Mouse (Mus musculus) E14TG2a.4 (cell line): ENCODE results near the gene Gm38394.

Experiments
- H3K27me3 ChIP-seq: 2 replicates; pipeline ENCODE4 v1.6.1; 2014; ENCODE audit warnings: low read length, control low read depth; ENCODE audit not compliant: insufficient read depth
- H3K36me3 ChIP-seq: 2 replicates; pipeline ENCODE4 v1.6.1; 2014; ENCODE audit warnings: low read length, control low read depth; ENCODE audit not compliant: insufficient read depth
- H3K4me1 ChIP-seq: replicated peaks from 2 replicates; pipeline ENCODE4 v1.6.1; 2014; ENCODE audit warnings: low read depth, low read length, control low read depth
- H3K4me3 ChIP-seq: replicated peaks from 2 replicates; pipeline ENCODE4 v1.5.1; 2014; ENCODE audit warnings: mild to moderate bottlenecking, low read length
- H3K9me3 ChIP-seq: 2 replicates; pipeline ENCODE4 v1.6.1; 2014; ENCODE audit warnings: low read length, control low read depth
- CTCF ChIP-seq: conservative IDR thresholded peaks from 2 replicates; pipeline ENCODE4 v1.5.1; 2014; ENCODE audit warnings: low read length
- NANOG ChIP-seq: IDR thresholded peaks from 2 replicates; pipeline ENCODE4 v1.6.1; 2014; ENCODE audit warnings: borderline replicate concordance, low read length, mixed read lengths
- POU5F1 ChIP-seq: IDR thresholded peaks from 2 replicates; pipeline ENCODE4 v1.6.1; 2014; ENCODE audit warnings: low read length, borderline replicate concordance

Gene Gm38394

DNA sequence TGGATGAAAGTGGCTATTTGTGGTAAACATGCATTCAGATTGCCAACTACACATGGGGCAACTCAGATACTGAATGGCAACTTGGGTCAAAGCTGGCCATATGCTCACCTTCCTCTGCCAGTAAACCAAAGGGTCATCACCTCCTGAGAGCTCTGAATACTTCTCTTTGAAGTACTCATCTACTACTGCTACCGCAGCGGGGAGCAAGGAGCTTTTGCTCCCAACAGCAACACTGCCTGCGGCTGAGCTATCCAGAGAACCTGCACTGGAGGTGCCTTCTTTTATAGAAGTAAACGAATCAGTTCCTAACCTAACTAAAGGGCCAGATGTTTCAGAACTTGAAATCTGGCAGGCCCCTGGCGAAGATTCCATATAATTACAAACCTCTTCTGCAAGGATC lies 4.3 kb downstream of the Gm38394 start:
- H3K36me3 ChIP-seq = peaks cover 78% of the 10 kb centered on the region
- no peaks in the 10 kb centered on the region for H3K27me3 ChIP-seq
- no peaks in the 10 kb centered on the region for H3K9me3 ChIP-seq
- 0 out of 2 replicates have a peak overlapping the region, but pooled peaks have one; percentile 0 for H3K4me3 ChIP-seq
- peaks cover 72% of the 10 kb centered on the region for H3K4me1 ChIP-seq
- 0 out of 2 replicates have a peak, but pooled peaks have one; percentile 24 for TF ChIP-seq NANOG
- no peak for TF ChIP-seq POU5F1

DNA sequence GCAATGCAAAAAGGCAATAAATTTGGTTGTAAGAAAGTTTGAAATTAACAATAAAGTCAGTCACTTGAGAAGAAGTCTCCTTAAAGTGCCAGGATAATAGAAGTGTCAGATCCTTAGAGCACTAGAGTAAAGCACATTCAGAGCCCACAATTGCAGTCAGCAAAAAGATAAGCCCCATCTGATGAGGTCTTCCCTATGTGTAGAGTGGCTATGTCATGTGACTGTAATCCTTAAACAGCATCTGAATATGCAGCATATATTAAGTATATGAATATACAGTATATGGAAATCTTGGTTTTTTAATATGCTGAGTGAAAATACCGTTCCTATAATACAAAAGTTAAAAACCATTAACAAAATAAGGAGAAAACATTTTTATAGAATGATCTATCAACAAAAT lies 8.1 kb downstream of the Gm38394 start:
- no peak overlapping the region for H3K4me3 ChIP-seq
- no peak for TF ChIP-seq POU5F1
- no peak for TF ChIP-seq CTCF
- TF ChIP-seq NANOG = no peak
- H3K27me3 ChIP-seq = no peaks in the 10 kb centered on the region
- no peaks in the 10 kb centered on the region for H3K9me3 ChIP-seq
- peaks cover 67% of the 10 kb centered on the region for H3K4me1 ChIP-seq
- H3K36me3 ChIP-seq = peaks cover 83% of the 10 kb centered on the region

DNA sequence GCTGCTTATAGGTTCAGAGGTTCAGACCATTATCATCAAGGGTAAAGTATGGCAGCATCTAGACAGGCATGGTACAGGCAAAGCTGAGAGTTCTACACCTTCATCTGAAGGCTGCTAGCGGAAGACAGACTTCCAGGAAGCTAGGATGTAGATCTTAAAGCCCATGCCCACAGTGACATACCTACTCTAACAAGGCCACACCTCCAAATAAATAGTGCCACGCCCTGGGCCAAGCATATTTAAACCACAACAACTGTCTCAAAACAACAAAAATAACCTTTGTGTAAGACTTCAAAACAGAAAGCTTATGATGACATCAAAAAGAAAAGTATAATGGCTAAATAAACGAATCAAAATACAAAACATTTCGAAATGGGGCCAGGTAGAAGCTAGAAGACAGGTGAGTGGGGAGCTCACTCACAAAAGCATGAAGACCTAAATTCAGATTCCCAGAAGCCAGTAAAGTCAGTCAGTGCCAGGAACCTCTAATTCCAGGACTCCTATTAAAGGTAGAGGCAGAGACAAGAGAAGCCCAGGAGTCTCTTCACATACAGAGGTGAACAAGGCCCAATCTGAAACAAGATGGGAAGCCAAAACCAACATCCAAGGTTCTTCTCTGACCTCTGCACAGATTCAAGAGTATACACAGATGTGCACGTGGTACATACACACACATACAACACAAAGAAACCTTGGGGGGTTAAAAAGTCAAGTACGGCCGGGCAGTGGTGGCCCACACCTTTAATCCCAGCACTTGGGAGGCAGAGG lies 10.6 kb downstream of the Gm38394 start:
- Histone ChIP-seq H3K36me3 (peaks cover 82% of the 10 kb centered on the region), H3K27me3 (no peaks in the 10 kb centered on the region), H3K4me3 (no peak overlapping the region), H3K9me3 (no peaks in the 10 kb centered on the region), H3K4me1 (peaks cover 42% of the 10 kb centered on the region)
- TF ChIP-seq POU5F1 = no peak
- no peak for TF ChIP-seq CTCF
- no peak for TF ChIP-seq NANOG

DNA sequence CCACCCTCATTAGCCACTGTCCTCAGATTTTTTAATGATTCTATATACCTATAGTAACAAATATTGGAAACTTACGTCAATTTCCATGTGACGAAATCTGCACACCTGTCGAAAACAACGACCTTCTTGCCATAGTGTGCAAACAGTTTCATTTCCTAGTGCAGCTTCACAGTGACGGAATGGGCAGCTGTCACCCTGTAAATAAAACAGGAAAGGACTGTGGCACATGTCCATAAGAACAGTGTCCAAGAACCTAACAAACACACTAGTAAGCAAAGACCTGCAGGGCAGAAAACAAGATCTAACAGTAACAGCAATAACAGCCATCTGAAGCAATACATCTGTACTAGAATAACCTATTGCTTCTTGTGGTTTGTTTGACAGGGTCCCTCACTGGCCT lies 15.5 kb downstream of the Gm38394 start:
- Histone ChIP-seq H3K27me3 (no peaks in the 10 kb centered on the region), H3K36me3 (peaks cover 92% of the 10 kb centered on the region), H3K4me3 (no peak overlapping the region), H3K4me1 (peaks cover 11% of the 10 kb centered on the region), H3K9me3 (no peaks in the 10 kb centered on the region)
- TF ChIP-seq NANOG = no peak
- TF ChIP-seq CTCF = no peak
- TF ChIP-seq POU5F1 = no peak

DNA sequence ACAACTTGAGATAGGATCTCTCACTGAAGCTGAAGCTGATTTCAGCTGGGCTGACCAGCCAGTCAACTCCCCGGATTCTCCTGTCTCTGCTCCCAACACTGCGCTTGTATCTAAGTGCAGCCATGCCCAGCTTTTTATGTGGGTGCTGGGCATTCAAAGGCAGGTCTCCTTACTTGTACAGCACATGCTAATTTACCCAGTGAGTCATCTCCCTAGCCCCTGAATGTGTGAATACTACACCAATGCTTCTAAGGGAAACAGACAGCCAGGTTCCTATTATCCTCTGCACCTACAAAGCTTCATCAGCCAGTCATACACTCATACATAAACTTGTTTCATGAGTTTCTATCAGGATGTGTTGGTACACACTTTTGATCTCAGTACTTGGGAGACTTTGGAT lies 20.0 kb downstream of the Gm38394 start:
- peaks cover 98% of the 10 kb centered on the region for H3K36me3 ChIP-seq
- no peaks in the 10 kb centered on the region for H3K27me3 ChIP-seq
- no peak overlapping the region for H3K4me3 ChIP-seq
- no peaks in the 10 kb centered on the region for H3K4me1 ChIP-seq
- no peak for TF ChIP-seq NANOG
- no peak for TF ChIP-seq CTCF
- no peak for TF ChIP-seq POU5F1
- no peaks in the 10 kb centered on the region for H3K9me3 ChIP-seq

DNA sequence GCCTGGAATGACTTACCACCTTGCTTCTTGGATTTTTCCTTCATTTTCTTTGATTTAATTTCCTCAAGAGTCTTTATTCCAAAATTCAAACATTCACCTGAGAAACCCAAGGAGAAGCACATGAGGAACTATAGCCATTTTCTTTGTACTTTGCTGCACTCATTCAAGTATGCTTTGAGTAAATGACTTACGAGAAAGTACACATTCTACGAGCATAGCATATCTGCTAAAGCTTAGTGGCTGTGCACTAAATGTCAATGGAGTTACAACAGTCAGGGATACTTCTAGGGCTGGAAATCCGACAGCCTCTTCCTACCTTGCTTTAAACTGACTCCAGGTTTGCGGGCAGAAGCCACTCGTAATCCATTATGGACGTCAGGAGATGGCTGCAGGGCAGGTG lies 22.6 kb downstream of the Gm38394 start:
- H3K9me3 ChIP-seq = no peaks in the 10 kb centered on the region
- TF ChIP-seq NANOG (no peak), POU5F1 (no peak), CTCF (no peak)

DNA sequence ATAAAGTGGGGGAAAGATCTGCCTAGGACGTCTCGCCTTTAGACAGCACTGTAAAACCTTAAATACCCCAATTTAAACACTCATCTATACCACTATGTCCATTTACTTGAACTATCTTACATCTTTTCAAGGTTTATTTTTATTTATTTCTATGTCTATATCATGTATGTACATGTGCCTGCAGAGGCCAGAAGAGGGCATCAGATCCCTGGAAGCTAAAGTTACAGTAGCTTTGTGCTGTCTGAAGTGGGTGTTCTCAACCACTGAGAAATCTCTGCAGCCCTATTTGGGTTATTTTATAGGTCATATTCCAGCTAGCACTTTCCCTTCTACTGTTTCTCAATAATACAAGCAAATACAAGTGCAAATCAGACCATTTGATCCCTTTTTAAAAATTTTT lies 28.9 kb downstream of the Gm38394 start:
- no peak overlapping the region for H3K4me3 ChIP-seq
- H3K4me1 ChIP-seq = peaks cover 6% of the 10 kb centered on the region; the same call in 1 of the 2 replicates
- no peak for TF ChIP-seq CTCF
- no peak for TF ChIP-seq NANOG
- TF ChIP-seq POU5F1 = no peak
- no peaks in the 10 kb centered on the region for H3K27me3 ChIP-seq
- no peaks in the 10 kb centered on the region for H3K9me3 ChIP-seq
- peaks cover 99% of the 10 kb centered on the region for H3K36me3 ChIP-seq

More for the DNA sequence above, 22.6 kb downstream of the Gm38394 start:
- Histone ChIP-seq H3K4me1 (no peaks in the 10 kb centered on the region), H3K36me3 (peaks cover 97% of the 10 kb centered on the region), H3K27me3 (no peaks in the 10 kb centered on the region), H3K4me3 (no peak overlapping the region)

DNA sequence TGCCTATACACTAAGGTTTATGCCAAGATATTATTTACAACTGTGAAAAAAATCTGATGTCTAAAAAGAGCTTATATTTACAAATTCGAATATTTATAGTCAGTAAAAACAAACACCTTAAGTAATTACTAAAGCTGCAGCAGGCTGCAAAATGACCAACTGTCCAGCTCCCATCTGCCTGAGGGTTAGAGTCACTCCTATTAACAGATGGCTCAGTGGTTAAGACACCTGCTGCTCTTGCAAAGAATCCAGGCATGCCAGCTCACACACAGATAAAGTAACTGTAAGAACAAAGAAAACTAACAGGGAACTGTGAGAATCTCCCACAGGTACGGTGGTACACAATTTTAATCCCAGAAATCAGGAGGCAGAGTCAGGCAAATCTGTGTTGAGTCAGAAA lies 36.1 kb downstream of the Gm38394 start:
- Histone ChIP-seq H3K4me3 (no peak overlapping the region), H3K36me3 (peaks cover 98% of the 10 kb centered on the region)
- no peak for TF ChIP-seq NANOG
- no peak for TF ChIP-seq CTCF
- TF ChIP-seq POU5F1 = no peak

DNA sequence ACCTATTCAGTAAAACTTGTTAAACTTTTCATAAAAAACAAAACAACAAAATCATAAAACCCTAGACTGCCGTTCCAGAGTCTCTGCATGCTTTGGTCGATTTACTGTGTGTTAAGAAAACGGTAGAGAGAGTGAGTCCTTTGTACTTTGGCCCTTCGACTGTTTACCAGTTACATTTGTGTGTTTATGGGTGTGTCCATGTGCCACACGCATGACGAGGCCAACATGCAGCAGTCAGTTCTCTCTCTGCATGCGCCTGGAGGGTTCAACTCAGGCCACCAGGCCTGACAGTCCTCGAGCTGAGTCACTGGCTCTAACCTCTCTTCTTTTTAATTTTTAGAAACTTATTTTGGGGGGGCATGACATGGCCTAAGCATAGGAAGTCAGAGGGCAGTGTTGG lies 42.8 kb downstream of the Gm38394 start:
- Histone ChIP-seq H3K4me3 (no peak overlapping the region), H3K9me3 (no peaks in the 10 kb centered on the region), H3K36me3 (peaks cover 58% of the 10 kb centered on the region), H3K27me3 (no peaks in the 10 kb centered on the region), H3K4me1 (no peaks in the 10 kb centered on the region; the same call in none of the 2 replicates)
- TF ChIP-seq POU5F1 = no peak
- TF ChIP-seq NANOG = no peak

More for the DNA sequence above, 36.1 kb downstream of the Gm38394 start:
- Histone ChIP-seq H3K9me3 (no peaks in the 10 kb centered on the region), H3K4me1 (peaks cover 6% of the 10 kb centered on the region), H3K27me3 (no peaks in the 10 kb centered on the region)

DNA sequence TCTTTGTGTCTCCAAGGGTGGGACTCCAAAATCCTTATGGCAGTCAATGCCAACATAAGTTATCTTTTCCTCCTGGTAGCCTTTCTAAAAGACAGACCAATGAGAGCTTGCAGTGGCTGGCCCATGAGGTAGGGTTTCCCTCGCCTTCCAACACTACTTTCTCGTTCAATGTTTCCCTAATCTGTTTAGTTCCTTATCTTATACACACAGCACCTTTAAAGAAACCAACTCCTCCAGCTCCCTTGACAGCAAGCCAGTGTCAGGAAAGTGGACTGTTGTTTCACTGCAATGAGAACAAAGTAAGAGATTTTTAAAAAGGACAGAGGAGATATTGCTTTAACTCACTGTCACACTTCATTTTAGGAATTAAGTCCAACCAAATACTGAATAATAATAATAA lies 43.2 kb downstream of the Gm38394 start:
- H3K4me1 ChIP-seq = no peaks in the 10 kb centered on the region; the same call in none of the 2 replicates
- H3K4me3 ChIP-seq = no peak overlapping the region
- peaks cover 54% of the 10 kb centered on the region for H3K36me3 ChIP-seq
- H3K9me3 ChIP-seq = no peaks in the 10 kb centered on the region
- H3K27me3 ChIP-seq = no peaks in the 10 kb centered on the region
- no peak for TF ChIP-seq NANOG
- no peak for TF ChIP-seq CTCF
- TF ChIP-seq POU5F1 = no peak
